Mouse (Mus musculus) cerebellum, adult 9-10 months (tissue): Measurements from ENCODE around the gene Nodal.

ENCODE experiments used
- DNase-seq: peaks from one replicate; pipeline ENCODE4 v3.0.0; 2022

The Nodal gene

DNA sequence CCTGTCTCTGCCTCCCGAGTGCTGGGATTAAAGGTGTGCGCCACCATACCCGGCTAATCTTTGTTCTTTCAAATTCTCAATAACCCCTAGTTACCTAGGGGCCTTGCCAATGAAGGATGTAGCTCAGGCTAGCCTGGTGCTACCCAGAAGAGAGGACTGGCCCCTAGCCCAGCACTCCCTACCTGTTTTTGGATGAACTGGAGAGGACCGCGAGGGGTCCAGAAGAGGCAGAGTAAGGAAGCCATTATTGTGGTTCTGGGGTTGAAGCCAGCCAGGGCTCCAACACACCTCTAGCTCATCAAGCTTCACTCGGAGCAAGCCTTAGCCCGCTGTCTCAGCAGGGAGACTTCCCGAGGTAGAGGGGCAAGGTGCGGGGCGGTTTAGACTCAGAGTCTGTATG is at the start of gene Nodal:
TSS of gene Nodal (plus strand) at position 301 of the 400 bp plus-strand sequence.
- DNase-seq: no peak

DNA sequence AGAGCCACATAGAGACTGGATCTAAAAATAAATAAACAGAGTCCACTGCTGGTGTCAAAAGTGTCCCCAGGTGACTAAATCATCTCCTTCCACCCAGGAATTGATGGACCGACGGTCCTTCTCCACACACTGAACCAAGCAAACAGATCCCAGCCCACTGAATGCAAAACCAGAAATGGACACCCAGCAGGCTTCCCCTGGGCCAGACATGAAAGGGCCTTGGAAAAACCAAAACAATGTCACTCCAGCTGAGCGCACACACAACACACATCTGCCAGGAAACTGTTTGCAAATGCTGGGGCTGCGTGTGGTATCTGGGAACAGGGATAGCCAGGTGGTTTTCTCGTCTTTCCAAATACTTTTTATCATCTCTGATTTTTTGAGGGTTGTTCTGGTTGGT is 48.0 kb upstream of the Nodal start:
- no peak for DNase-seq

DNA sequence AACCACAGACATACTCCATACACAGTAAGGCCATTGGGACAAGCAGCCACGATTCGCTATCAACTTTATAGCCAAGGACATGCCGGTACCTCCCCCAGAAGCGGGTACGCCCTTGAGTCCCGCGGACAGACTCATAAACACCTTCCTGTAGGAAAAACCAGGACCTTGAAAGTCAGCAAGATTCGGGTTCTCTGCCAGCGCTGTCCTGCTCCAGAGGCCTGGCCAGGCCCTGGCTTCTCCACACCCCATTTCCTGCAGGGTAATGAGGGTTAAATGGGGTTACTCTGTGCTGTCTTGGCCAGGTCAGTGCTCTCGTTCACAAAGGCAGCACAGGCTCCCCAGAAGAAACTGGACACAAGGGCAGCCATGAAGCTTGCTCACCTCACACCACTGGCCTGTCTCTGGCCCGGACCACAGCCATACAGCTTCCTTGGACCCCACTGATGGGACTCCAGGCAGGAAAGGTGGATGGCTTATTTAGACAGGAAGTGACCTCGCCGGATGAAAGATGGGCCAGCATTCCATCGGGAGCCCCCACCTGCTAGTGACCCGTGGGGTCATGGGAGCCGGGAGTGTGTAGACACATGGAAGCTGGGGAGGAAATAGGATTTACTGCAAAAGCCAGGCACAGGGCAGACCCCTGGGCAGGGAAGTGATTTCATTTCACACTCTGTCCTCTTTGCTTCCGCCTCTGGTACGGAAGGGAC is 47.3 kb upstream of the Nodal start:
- no peak for DNase-seq

DNA sequence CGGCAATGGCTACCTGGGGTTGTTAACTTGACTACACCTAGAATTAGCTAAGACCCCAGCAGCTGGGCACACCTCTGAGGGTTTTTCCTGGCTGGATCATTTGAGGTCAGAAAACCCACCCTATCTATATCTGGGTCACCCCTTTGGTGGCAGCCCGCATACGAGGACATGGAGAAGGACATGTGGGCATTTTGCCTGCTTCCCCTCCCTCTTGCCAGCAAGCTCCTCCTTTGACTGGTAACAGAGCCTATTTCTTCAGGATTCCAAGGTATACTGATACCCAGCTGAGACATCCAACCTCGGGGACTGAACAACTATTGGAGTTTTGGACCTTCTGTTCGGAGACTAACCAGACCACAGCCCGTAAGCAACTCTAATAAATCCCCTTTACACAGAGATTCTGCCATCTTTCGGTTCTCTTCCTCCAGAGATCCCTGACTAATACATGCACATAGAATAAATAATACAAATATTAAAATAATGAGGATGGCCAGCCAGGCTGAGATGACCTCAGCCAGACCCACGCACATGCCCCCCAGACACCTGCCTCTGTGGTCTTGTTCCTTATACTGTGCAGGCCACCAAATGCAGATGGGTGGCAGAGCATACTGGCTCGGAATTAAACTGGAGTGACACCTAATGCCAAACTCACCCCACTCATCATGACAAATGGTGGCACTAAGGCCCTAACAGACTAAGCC is 45.7 kb upstream of the Nodal start:
- DNase-seq: peak; percentile 35

DNA sequence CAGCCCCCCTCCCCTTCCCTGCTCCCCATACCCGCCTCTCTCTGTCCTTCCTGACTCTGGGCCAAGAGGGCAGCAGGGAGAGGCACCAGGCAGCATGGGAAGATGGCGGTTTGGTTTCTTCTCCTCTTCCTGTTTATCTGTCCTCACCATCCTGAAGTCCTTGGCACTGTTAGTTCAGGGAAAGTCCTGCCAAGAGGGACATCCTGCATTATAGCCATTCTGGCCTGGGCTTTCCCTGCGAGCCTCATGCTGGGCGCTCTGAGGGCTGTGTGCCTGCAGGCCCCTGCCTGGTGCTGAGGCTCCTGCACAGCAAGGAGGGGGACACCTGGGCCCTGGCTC is 45.2 kb upstream of the Nodal start:
- peak; percentile 86 for DNase-seq

DNA sequence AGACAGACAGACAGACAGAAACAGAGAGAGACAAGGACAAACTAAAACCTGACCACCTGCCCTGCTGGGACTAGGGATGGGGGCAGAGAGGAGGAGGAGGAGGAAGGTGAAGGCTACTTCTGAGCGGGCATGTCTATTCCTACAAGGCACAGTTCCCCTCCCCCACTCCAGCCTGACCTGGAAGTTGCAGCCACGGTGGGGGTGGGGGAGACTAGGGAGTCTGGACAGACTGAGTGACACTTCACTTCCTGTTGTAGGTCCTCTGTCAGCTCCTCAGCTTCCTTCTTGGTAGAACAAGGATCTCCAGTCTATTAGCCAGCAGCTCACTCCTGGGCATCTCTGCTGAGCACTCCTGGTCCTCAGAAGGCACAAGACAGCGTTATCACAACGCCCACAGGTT is 43.7 kb upstream of the Nodal start:
- no peak for DNase-seq

DNA sequence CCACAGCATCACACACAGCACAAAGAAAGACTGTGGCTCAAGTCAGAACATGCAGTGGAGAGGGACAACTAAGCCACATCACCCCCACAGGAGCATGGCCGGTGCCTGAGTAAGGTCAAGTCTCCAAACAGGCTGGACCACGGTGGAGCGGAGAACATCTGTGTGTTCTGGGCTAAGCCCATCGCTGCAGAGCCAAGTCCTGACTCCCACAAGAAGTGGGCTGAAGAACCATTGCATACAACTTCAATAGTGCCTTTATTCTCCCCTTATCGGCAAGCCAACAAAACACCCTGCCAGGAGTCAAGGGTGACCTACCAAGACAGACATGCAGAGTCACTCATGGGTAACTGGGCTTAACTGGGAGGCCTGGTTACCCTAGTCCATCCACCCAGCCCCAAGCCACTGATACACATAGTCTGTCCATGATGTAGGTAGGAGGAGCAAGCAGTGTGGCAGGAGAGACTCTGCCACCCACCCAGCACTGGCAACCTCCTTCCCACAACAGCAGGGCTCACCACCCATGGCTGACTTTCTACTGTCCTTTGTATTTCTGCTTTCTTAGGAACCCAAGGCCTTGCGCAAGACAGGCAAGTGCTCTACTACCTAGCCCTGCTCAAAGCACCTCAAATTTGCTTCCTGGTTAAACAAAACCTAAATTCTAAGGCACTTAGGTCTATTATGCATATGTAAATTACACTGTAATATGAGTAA is 42.8 kb upstream of the Nodal start:
- no peak for DNase-seq

DNA sequence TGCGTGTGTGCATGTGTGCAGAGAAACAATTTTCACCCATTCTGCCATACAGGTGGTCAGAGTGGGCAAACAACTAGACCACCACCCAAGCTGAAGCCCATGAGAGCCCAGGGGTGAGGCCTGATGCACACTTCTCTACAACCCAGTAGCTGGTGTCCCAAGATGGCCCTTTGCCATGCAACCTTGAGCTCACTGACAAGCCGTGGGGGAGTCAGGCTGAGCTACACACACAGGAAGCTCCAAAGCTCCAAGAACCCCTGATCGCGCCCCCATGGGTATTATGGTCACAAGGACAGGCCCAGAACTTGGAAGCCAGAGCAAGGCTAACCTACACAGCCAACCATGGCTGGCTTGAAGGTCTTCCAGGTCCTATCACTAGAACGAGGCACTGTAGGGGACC is 39.7 kb upstream of the Nodal start:
- no peak for DNase-seq

DNA sequence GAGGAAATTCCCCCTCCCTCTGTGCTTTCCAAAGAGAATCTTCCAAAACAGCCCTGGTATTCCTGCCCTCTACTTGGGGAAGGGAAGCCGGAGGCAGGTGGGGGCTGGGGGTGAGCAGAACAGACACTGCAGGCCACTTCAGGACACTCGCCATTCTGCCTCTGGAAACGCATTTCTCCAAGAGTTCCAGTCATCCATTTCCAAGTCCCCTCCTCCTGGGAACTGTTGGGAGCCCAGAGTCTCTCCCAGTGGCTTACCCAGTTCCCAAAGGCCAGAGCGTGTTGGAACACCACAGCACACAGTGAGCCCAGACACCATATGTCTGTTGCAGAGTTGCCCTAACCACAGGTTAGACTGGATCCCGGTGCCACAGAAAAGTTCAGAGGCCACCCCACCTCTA is 39.1 kb upstream of the Nodal start:
- DNase-seq: no peak

DNA sequence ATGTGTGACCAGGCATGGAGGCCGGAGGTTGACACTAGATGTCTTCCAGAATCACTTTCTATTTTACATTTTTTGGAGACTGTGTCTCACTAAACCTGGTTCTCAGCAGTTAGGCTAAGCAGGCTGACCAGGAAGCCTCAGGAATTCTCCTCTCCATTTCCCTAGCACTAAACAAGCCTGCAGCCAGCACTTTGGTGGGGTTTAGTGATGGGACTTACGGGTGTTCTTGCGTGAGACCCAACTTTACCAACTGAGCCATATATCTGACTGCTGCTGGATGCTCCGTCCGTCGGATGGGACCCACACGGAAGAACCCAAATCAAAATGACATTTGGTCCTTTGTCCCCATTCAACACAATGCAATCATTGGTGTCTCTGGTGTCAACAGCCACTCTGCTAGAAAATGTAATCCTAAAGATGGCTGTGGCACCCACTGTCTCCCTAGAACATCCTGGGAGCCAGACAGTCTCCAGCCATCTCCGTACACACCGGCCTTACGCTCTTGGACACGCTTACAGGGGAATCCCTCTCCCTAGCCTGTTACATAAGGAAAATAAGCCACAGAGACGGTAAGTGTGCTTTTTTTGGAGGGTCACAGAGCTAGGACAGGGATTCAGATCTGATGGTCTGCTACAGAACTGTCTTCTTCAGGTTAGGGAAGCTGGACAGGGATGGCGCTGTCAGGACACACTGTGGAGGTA is 38.3 kb upstream of the Nodal start:
- DNase-seq: no peak

DNA sequence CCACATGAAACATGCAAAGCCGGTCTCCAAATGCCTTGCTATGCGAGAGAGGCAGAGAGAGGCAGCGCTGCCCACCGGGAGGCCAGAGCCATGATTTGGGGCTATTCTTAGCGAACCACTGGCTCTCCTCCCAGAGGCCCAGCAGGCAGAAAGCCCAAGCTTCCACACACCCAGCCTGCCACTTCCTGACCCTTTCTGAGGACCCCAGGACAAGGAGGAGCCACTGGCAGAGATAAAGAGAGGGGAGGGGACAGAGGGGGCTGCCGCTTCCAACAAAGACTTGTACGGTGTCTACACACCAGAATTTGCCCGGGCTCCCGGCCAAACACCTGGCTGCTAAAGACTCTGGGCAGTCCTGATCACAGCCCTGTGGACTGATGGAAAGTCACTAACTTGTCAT is 37.6 kb upstream of the Nodal start:
- no peak for DNase-seq

DNA sequence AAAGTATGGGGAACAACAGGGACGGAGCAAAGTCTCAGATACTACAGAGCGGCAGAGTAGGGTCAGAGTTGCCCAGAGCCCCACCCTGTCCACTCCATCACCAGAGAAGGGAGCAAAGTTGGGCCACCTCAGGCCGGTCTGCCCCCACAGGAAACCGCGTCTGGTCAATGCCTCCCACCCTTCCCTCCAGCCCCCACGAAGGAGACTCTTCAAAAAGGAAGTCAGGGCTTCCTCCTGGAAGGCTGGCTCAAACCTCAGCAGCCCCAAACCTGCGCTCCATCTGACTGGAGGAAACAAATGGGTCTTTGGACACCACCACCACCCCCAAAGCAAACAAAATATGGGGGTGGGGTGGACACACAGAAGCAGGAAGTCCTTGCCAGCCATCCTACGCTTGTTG is 35.9 kb upstream of the Nodal start:
- DNase-seq: no peak

DNA sequence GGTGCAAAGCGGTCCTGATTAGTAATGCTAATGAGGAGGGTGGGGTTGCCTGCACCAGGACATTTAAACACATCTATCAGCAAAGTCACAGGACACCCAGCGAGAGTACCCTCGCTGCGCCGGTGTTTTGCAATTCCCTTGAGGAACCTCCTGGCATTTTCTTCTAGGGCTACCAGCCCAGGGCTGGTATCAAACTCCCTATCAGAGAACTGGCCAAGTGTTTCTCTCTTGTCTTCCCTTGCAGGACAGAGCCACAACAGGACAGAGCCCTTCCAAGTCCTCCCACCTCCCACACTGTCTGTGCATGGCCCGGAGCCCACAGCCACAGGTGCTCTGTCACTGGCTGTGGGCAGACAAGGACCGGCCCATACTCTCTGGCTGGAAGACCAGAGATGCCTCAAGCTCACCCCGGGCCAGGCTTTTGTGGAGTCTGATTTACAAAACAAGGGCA is 35.5 kb upstream of the Nodal start:
- DNase-seq: no peak

DNA sequence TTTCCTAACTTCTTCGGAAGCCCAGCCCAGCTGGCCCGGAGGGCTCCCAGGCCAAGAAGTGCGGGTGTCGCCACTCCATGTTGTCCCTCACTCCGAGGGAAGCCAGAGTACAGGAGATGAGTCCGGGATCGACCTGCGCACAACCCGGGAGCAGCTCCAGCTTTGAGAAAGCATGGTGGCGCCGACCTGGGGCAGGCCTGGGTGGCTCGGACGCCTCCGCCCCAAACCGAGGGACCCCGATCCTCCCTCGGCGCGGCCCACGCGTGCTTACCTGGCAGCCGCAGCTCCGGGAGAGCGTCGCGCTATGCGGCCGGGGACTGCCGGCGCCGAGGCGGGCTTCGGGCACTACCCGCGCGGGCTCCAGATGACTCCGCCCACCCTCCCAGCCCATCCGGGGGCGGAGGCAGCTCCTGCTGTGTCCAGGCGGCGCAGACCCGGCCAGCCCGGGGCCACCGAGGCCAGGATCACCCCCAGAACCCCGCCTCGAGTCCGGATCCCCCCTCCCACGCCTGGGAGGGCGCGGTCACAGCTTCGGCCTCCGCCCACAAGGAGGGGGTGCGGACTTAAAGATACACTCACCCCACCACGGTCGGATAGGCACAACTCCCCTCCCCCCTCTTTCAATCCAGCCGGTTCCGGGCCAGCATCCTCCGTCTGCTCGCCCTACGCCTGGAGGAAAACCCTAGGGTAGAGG is 34.6 kb upstream of the Nodal start, which contains the start of gene Pald1:
TSS of gene Pald1 (minus strand) at position 510 of the 694 bp plus-strand sequence.
- DNase-seq: peak; percentile 62

DNA sequence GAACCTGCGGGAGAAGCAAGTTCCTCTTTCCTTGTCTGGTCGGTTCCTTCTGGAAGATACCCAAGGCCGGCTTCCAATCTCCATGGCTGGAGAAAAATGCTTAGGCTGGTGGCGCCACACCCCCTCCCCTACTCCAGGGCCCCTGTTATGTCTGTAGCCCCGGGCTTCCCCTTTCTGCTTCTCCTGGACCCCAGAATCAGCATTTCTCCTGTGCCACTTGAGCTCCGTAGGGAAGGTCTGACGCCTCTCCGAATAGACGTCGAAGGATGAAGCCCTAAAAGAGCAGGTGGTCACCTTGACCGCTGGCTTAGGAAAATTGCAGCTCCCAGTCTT is 34.1 kb upstream of the Nodal start:
- no peak for DNase-seq

DNA sequence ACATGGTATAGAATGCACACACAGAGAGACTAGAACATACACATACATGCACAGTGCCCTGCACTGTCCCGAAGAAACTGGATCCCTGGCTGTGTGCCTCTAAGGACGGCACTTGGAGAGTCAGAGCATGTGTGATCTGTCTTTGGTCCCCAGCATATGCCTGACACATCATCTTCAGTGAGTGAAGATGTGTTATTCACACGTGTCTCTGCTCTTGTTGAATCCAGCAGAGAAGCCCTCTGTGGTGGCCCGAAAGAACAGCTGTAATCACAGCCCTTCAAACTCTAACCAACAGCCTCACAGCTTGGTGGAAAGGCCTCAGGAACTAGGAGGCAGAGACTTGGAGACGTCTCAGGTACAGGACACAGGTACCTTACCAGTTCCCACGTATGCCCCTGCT is 32.6 kb upstream of the Nodal start:
- DNase-seq: no peak

DNA sequence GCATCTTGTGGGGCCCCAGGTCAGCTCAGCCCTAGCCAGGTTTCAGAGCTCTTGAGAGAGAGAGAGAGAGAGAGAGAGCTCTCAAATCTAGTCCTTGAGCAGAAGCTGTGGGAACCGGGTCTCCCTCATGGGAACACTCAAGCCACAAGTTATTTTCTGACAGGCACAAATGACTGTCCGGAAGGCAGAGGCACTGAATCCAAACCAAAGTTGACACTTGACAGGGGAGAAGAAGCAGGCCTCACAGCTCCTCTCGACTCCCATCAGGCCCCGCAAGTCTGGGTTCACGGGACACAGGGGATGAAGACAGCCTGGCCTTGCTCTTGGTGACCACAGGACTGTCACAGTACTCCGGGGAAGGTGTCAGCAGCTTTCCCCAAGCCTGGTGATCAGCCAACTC is 31.5 kb upstream of the Nodal start:
- no peak for DNase-seq

DNA sequence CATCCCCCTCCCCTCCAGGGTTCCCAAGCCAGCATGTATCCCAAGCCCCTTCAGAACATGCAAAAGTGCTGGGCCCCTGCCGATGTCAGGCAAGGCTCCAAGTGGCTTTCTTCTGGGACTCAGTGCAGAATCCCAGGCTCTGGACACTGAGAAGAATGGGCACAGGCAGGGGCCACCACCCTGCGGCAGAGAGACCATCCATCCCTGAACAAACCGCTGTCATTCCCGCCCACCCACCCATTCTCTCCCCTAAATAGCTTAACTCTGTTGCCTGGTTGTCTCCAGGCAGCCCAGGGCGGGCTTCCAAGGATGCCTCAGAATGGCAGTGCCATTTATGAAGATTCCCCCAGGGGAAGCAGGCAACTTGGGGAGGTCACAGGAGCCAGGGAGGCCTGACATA is 28.8 kb upstream of the Nodal start:
- no peak for DNase-seq

DNA sequence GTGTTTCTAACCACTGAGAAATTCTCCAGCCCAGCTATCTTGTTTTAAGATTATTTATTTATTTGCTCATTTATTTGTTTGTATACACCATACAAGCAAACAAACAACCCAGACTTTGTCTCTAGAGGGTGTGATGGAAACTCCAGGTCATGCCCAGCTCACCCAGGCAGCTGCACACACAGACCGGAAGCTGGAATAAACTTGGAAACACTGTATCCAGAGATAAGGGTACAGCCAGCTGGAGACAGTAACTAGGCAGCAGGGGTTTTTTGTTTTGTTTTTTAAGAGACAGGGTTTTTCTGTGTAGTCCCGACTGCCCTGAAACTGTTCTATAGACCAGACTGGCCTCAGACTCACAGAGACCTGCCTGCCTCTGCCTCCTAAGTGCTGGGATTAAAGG is 27.6 kb upstream of the Nodal start:
- DNase-seq: no peak

DNA sequence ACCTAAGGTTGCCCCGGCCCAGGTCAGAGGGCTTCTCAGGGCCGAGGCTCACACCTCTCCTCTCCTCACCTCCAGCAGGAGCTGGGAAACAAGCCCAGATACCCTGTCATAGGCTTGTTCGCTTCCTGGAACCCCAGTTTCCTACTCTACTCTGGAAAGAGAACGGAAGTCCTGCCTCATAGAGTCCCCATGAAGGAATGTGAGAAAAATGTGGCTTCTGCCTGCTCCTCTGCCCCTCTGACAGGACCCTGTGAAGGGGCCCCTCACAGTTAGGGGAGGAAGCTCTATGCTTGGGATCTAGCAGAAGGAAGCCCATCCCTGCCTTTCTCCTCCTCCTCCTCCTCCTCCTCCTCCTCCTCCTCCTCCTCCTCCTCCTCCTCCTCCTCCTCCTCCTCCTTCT is 25.2 kb upstream of the Nodal start:
- no peak for DNase-seq

DNA sequence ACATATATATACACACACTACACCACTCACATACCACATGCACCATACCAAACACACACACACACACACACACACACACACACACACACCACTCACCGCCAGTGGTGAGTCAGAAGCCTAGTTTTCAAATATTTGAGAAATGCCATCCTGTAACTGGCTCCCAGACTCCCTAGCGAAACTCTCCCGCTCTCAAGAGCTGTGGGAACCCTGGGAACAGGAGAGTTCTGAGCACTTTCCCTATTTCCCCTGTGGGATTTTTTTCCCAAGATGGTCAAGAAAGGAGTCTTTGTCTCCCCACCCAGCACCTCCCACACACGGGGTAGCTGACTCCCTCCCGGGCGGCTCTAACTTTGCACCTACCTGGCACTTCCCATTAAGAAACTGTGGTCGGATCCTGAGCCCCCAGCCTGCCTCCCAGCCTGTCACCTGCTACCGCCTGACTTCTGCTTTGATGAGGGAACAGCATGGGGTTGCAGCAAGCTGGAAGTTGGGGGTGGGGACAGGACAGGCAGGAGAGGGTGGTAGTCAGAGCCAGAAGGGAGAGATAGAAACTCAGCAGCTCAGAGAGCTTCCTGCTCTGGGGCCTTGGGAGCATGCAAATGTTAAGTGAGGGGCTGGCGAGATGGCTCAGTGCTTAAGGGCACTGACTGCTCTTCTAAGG is 23.2 kb upstream of the Nodal start:
- DNase-seq: no peak

DNA sequence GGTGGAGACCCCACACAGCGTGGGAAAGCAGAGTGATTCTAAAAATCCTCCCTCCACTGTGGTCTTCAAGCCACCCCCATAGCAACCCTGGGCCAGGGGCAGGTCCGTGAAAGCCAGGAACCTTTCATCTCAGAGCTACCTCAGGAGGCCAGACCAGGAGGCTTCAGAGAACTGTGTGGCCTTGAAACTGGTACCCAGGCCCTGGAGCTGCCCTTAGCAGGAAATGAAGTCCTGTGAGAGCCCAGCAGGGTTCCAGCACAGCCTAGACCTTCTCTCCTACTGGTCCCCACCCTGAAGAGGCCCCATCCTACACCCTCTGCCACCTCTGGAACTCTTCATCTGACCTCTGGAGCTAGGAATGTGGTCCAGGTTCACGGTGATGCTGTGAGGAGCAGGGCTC is 19.6 kb upstream of the Nodal start:
- no peak for DNase-seq
